10 mouse cellular contexts compared by ENCODE assay signal in genomic region chr5:31766841-31767542, GRCm38 (mm10).
A peak's percentile ranks its signal among the peaks of the same experiment; 100 is the strongest.
DNase-seq lines count a peak whose midpoint lies in the region; ATAC-seq and TF ChIP-seq lines count a peak whose summit lies in the region.
"Had no signal": no experiment of that assay in that cellular context is flagged by ENCODE, and none has a peak within 500 bp of the region (broad histone marks: within the 10 kb centered on the region; RNA-seq: fewer than 3 reads in every experiment).

No protein-coding gene starts in this region.

- ATAC-seq in liver, embryonic 12.5 days: peak; percentile 52
- no peak for ATAC-seq in stomach, embryonic 16.5 days (ENCODE audit: insufficient read depth, low FRiP score)

- H3K27ac ChIP-seq in gastrocnemius, adult 2 months: peak overlapping the region; percentile 17
- H3K27ac ChIP-seq in liver, embryonic 12.5 days: peak overlapping the region; percentile 41
- peak overlapping the region; percentile 40; the same call in 1 of the 2 replicates for H3K27ac ChIP-seq in stomach, embryonic 16.5 days (ENCODE audit: low read length)

- no peak overlapping the region for H3K9ac ChIP-seq in liver, embryonic 12.5 days
- no peak overlapping the region for H3K9ac ChIP-seq in stomach, embryonic 16.5 days (ENCODE audit: low read length)

- no peaks in the 10 kb centered on the region for H3K27me3 ChIP-seq in liver, embryonic 12.5 days (replicated peaks)
- H3K27me3 ChIP-seq in stomach, embryonic 16.5 days (ENCODE audit: control insufficient read depth, insufficient read depth, low read length): no peaks in the 10 kb centered on the region

- no peak for DNase-seq in gastrocnemius, adult 2 months
- no peak for DNase-seq in gastrocnemius, postnatal 4 days (ENCODE audit: low spot score in 2 of 2)
- peak; percentile 32 for DNase-seq in lung, postnatal 25 days (ENCODE audit: low spot score)
- DNase-seq in lung, adult 2 months: no peak
- no peak for DNase-seq in retina, postnatal 1 day
- no peak for DNase-seq in thymus, postnatal 10 days (ENCODE audit: low spot score in 2 of 2)
- DNase-seq: gastrocnemius, postnatal 14 days; midbrain, embryonic 14.5 days had no signal

- WGBS in lung, adult 2 months: 26% methylated on average over 4 of the region's 4 CpGs
- WGBS in liver, embryonic 12.5 days (ENCODE audit: insufficient replicate concordance): 12% methylated on average over 4 of the region's 4 CpGs
- 55% methylated on average over 4 of the region's 4 CpGs for WGBS in stomach, embryonic 16.5 days

- TF ChIP-seq POLR2A in lung, adult 2 months (IDR thresholded peaks at IDR 0.05; ENCODE audit: borderline replicate concordance, extremely low read depth, low read depth, low read length): no peak

- no peaks in the 10 kb centered on the region for H3K36me3 ChIP-seq in liver, embryonic 12.5 days
- no peaks in the 10 kb centered on the region for H3K36me3 ChIP-seq in stomach, embryonic 16.5 days (ENCODE audit: control insufficient read depth, insufficient read depth, low read length)

- no peak overlapping the region for H3K4me2 ChIP-seq in liver, embryonic 12.5 days
- H3K4me2 ChIP-seq in stomach, embryonic 16.5 days (ENCODE audit: low read depth, low read length): no peak overlapping the region

- intact Hi-C loops in gastrocnemius, adult 2 months (cut with DNase I): no loop called here

- no peak for TF ChIP-seq CTCF in gastrocnemius, adult 2 months (IDR thresholded peaks at IDR 0.05)
- TF ChIP-seq CTCF in lung, adult 2 months (IDR thresholded peaks at IDR 0.05; ENCODE audit: insufficient read depth, low read length): no peak

- peaks cover 8% of the 10 kb centered on the region for H3K4me1 ChIP-seq in lung, adult 2 months (ENCODE audit: control insufficient read depth, insufficient read depth, low read length)
- peaks cover 25% of the 10 kb centered on the region for H3K4me1 ChIP-seq in liver, embryonic 12.5 days
- no peaks in the 10 kb centered on the region for H3K4me1 ChIP-seq in stomach, embryonic 16.5 days (ENCODE audit: control insufficient read depth, insufficient read depth, low read length)

- no peak overlapping the region for H3K4me3 ChIP-seq in gastrocnemius, adult 2 months
- H3K4me3 ChIP-seq in lung, adult 2 months (replicated peaks; ENCODE audit: extremely low read depth, low read depth, low read length): no peak overlapping the region
- no peak overlapping the region for H3K4me3 ChIP-seq in liver, embryonic 12.5 days
- H3K4me3 ChIP-seq in stomach, embryonic 16.5 days (replicated peaks; ENCODE audit: low read length): no peak overlapping the region

- H3K9me3 ChIP-seq in liver, embryonic 12.5 days (replicated peaks): no peaks in the 10 kb centered on the region
- H3K9me3 ChIP-seq in stomach, embryonic 16.5 days (replicated peaks; ENCODE audit: control insufficient read depth, low read length): no peaks in the 10 kb centered on the region
